Mouse (Mus musculus) kidney, postnatal 0 days (tissue): ENCODE data around the gene Cd83. TPM values are rescaled to one million over a fixed set of nuclear protein-coding genes. Genes with fewer than 3 reads are reported as not detected.

Source experiments
- ATAC-seq: fragments of 200-750 bp; cut with Nextera tagmentation; replicated peaks from 2 replicates; pipeline ENCODE4 v1.8.0; 2017; ENCODE audit warnings: low read depth, moderate number of reproducible peaks, moderate TSS enrichment, moderate library complexity; ENCODE audit not compliant: low FRiP score
- DNase-seq: peaks from one replicate; pipeline ENCODE4 v3.0.0-alpha.2; 2016; ENCODE audit warnings: low spot score
- H3K27ac ChIP-seq: fragments of 300-500 bp; sonication (generic); 2 replicates; pipeline ENCODE4 v1.5.1; 2014; ENCODE audit warnings: mild to moderate bottlenecking
- H3K27me3 ChIP-seq: fragments of 300-500 bp; sonication (generic); 2 replicates; pipeline ENCODE4 v1.6.1; 2014; ENCODE audit warnings: low read length, mixed read lengths; ENCODE audit not compliant: insufficient read depth
- H3K36me3 ChIP-seq: fragments of 300-500 bp; sonication (generic); 2 replicates; pipeline ENCODE4 v1.6.1; 2014; ENCODE audit warnings: low read length, mixed read lengths; ENCODE audit not compliant: insufficient read depth
- H3K4me1 ChIP-seq: fragments of 300-500 bp; sonication (generic); replicated peaks from 2 replicates; pipeline ENCODE4 v1.6.1; 2014; ENCODE audit warnings: antibody characterized with exemption, low read length, mixed read lengths; ENCODE audit not compliant: insufficient read depth
- H3K4me2 ChIP-seq: fragments of 300-500 bp; sonication (generic); 2 replicates; pipeline ENCODE4 v1.6.1; 2014; ENCODE audit warnings: mild to moderate bottlenecking, low read length, moderate library complexity, mixed read lengths
- H3K4me3 ChIP-seq: fragments of 300-500 bp; sonication (generic); replicated peaks from 2 replicates; pipeline ENCODE4 v1.5.1; 2014; ENCODE audit warnings: low read depth, low read length
- H3K9ac ChIP-seq: fragments of 300-500 bp; sonication (generic); 2 replicates; pipeline ENCODE4 v1.6.1; 2014; ENCODE audit warnings: low read depth, low read length
- H3K9me3 ChIP-seq: fragments of 300-500 bp; sonication (generic); replicated peaks from 2 replicates; pipeline ENCODE4 v1.6.1; 2016; ENCODE audit warnings: low read length, inconsistent platforms, mixed read lengths
- CTCF ChIP-seq: IDR thresholded peaks from 2 replicates; pipeline ENCODE4 v1.5.1; 2016; ENCODE audit warnings: antibody characterized with exemption, low read depth, mild to moderate bottlenecking, moderate library complexity
- WGBS: fragments of 180-500 bp; shearing (Covaris S2); extraction: QIAGEN DNeasy Blood & Tissue Kit; methylation state at CpG from one replicate; pipeline ENCODE4 v1.1.7; 2014; 5-methylcytosine and 5-hydroxymethylcytosine counted together
- polyA plus RNA-seq: library from polyadenylated mRNA; unstranded; fragments of >200 nt; fragmentation: Nextera tagmentation; extraction: Ambion mirVana; gene quantifications from 2 replicates; pipeline ENCODE4 v1.2.1, GENCODE M21; 2015

The Cd83 gene
- polyA plus RNA-seq, 1 experiment from 2014 or later: 35.8 TPM

DNA sequence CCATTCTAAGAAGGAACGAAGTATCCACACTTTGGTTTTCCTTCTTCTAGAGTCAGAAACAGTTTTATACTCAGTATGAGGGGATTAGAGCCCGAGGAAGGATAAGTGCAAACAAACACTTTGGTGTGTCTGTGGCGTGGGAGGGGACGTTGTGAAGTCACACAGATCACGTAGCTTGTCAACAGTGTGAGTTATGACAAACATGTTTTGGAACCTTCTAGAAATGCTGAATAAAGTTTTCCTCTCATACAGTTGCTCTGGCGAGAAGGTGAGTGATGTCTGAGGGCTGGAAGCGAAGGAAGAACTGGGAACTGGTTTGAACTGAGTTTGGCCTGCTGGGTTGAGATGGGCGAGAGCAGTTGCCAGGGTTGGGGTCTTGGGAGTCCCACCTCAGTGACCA lies 4.5 kb upstream of the Cd83 start:
- Histone ChIP-seq H3K27ac (no peak overlapping the region), H3K9me3 (no peaks in the 10 kb centered on the region), H3K9ac (no peak overlapping the region), H3K4me3 (no peak overlapping the region), H3K4me1 (0 out of 2 replicates have a peak, but pooled peaks cover 4% of the 10 kb centered on the region), H3K36me3 (no peaks in the 10 kb centered on the region), H3K27me3 (peaks cover 3% of the 10 kb centered on the region; the same call in 1 of the 2 replicates), H3K4me2 (no peak overlapping the region)
- DNase-seq (no peak), ATAC-seq (no peak)
- no peak for TF ChIP-seq CTCF
- WGBS: 78% methylated on average over 8 of the region's 8 CpGs

DNA sequence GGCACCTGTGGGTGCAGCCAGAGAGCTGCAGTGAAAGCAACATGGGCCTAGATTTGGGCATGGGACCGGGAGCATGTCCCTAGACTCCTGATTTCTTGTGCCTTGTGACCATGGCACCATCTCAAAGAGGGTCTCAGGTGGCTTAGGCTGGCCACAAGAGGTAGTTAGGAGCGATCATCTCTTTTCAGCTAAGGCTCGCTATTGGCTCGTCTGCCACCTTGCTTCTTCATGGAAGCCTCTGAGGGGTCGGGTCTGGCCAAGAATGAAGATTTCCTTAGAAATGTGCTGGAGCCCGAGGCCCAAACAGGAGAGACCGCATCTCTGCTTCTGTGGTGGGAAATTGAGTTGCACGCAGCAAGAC lies 1.1 kb downstream of the Cd83 start:
- H3K4me1 ChIP-seq: peaks cover 22% of the 10 kb centered on the region; the same call in 1 of the 2 replicates
- no peak for TF ChIP-seq CTCF
- H3K9ac ChIP-seq: peak overlapping the region; percentile 53; the same call in 1 of the 2 replicates
- H3K4me3 ChIP-seq: peak overlapping the region; percentile 41
- peaks cover 3% of the 10 kb centered on the region; the same call in 1 of the 2 replicates for H3K27me3 ChIP-seq
- DNase-seq: no peak
- WGBS: 18% methylated on average over 8 of the region's 8 CpGs
- H3K36me3 ChIP-seq: no peaks in the 10 kb centered on the region
- peak overlapping the region; percentile 47 for H3K27ac ChIP-seq
- no peak for ATAC-seq
- no peaks in the 10 kb centered on the region for H3K9me3 ChIP-seq
- peak overlapping the region; percentile 93 for H3K4me2 ChIP-seq

DNA sequence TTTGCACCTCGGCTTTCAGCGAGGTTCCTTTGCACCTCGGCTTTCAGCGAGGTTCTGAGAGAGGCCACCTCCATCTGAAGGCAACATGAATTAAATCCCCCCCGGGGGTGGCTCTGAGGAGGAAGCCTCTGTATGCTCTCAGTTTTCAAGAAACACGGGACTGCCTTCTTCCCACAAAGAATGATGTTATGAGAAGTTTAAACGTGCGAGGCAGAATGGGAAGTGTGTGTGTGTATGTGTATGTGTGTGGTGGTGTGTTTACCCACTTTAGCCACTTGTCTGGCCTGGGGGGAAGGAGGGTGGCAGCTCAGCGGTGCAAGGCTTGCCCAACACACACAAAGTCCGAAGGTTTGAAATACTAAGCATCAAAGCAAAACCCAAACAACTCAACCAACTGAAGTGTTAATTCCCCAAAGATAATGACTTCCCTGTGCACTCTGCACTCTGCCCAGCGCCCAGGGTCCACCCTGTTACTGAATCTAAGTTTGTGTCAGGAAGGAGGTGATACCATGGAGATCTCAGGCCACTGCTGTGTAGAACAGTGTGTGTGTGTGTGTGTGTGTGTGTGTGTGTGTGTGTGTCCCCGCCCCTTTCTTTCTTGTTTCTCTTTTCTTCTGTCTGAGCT lies 1.7 kb downstream of the Cd83 start:
- DNase-seq (peak; percentile 60), ATAC-seq (peak; percentile 76)
- Histone ChIP-seq H3K4me1 (peaks cover 22% of the 10 kb centered on the region; the same call in 1 of the 2 replicates), H3K9ac (0 out of 2 replicates have a peak overlapping the region, but pooled peaks have one; percentile 53), H3K4me3 (peak overlapping the region; percentile 41), H3K36me3 (no peaks in the 10 kb centered on the region), H3K9me3 (no peaks in the 10 kb centered on the region), H3K4me2 (peak overlapping the region; percentile 93), H3K27ac (peak overlapping the region; percentile 47), H3K27me3 (peaks cover 3% of the 10 kb centered on the region; the same call in 1 of the 2 replicates)
- WGBS: 13% methylated on average over 12 of the region's 12 CpGs
- no peak for TF ChIP-seq CTCF

DNA sequence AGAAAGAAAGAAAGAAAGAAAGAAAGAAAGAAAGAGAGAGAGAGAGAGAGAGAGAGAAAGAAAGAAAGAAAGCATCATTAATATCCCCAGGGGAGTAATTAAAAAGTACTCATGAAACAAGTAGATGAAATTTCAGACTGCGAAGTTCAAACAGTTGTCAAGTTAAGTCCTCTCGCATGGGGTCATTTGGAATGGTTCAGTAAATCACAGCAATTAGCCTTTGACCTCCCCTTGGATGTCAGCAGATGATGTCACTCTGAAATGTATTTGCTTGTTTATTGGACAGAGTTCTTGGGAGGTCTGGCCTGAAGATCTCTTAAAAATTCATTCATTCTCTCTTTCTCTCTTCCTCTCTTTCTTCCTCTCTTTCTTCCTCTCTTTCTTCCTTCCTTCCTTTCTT lies 2.7 kb downstream of the Cd83 start:
- no peak for ATAC-seq
- H3K27ac ChIP-seq: no peak overlapping the region
- no peaks in the 10 kb centered on the region for H3K36me3 ChIP-seq
- peak; percentile 91 for DNase-seq
- H3K4me2 ChIP-seq: peak overlapping the region; percentile 93
- peak overlapping the region; percentile 41; the same call in 1 of the 2 replicates for H3K4me3 ChIP-seq
- H3K27me3 ChIP-seq: peaks cover 3% of the 10 kb centered on the region; the same call in 1 of the 2 replicates
- no peak for TF ChIP-seq CTCF
- peaks cover 22% of the 10 kb centered on the region; the same call in 1 of the 2 replicates for H3K4me1 ChIP-seq
- H3K9ac ChIP-seq: no peak overlapping the region
- WGBS: 9% methylated on average over 2 of the region's 2 CpGs
- no peaks in the 10 kb centered on the region for H3K9me3 ChIP-seq

DNA sequence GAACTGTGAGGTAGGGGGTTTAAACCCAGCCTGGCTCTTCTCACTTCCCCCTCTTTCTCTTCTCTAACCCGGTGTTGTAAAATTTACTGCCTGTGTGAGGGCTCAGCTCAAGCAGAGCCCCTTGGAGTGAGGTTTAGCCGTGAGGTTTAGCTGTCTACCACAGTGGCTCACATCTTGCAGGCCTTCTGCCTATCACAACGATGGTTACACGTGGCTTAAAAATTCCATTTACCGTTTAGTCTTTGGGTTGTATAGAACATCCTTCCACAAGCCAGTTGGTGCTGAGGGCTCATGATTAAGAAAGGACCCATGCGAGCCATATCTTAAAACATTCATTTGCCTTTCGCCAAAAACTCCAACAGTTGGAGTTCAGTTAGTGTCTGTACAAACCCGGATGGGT lies 3.5 kb downstream of the Cd83 start:
- ATAC-seq: no peak
- Histone ChIP-seq H3K27me3 (no peaks in the 10 kb centered on the region), H3K4me3 (no peak overlapping the region), H3K9ac (no peak overlapping the region), H3K27ac (no peak overlapping the region), H3K4me1 (peaks cover 22% of the 10 kb centered on the region; the same call in 1 of the 2 replicates), H3K4me2 (no peak overlapping the region), H3K9me3 (no peaks in the 10 kb centered on the region), H3K36me3 (no peaks in the 10 kb centered on the region)
- 45% methylated on average over 8 of the region's 8 CpGs for WGBS
- TF ChIP-seq CTCF: no peak
- DNase-seq: no peak

DNA sequence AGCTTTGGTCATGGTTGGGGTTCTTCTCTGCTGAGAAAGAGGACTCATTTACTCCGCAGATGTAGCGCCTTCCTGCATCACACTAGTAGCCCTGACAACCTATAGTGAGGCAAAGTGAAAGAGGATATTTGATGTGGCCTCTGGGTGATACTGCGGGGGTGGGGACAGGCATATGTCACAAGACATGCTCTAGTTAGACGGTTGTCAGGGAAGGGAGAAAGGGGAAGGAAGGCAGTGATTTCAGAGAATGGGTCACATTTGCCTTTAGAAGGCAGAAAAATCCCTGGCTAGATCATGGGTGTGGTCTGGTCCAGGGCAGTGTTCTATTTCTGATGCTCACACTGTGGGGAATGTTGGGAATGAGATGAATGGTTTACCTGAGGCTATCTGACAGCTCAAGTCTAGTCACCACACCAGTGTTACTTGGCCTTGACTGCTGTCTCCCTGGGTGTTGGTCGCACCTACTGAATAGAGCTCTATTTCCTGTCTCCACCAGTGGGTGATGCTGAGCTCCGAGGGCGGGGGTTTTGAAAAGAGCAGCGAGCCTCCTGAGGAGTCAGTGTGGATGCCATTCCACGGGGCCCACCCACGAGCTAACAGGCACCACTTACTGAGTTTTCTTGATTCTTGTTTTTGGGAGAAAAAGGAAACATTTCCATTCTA lies 4.5 kb downstream of the Cd83 start:
- Histone ChIP-seq H3K36me3 (no peaks in the 10 kb centered on the region), H3K9me3 (no peaks in the 10 kb centered on the region), H3K4me3 (no peak overlapping the region), H3K4me2 (no peak overlapping the region), H3K4me1 (peaks cover 19% of the 10 kb centered on the region; the same call in 1 of the 2 replicates), H3K27ac (no peak overlapping the region), H3K9ac (no peak overlapping the region), H3K27me3 (no peaks in the 10 kb centered on the region)
- 62% methylated on average over 10 of the region's 10 CpGs for WGBS
- peak; percentile 45 for DNase-seq
- no peak for ATAC-seq
- TF ChIP-seq CTCF: no peak
